Mouse (Mus musculus) midbrain, embryonic 14.5 days (tissue): Measurements from ENCODE around the gene Pole. TPM values are rescaled to one million over a fixed set of nuclear protein-coding genes. Genes with fewer than 3 reads are reported as not detected.

Source experiments
- ATAC-seq: fragments of 200-750 bp; cut with Nextera tagmentation; 2 replicates; pipeline ENCODE4 v1.8.0; 2017; ENCODE audit warnings: moderate number of reproducible peaks, moderate library complexity; ENCODE audit not compliant: low FRiP score, low TSS enrichment
- DNase-seq: peaks from one replicate; pipeline ENCODE4 v3.0.0-alpha.2; 2015
- H3K27ac ChIP-seq: fragments of 300-500 bp; sonication (generic); replicated peaks from 2 replicates; pipeline ENCODE4 v1.5.1; 2014; ENCODE audit warnings: mild to moderate bottlenecking, low read depth, low read length, moderate library complexity
- H3K27me3 ChIP-seq: fragments of 300-500 bp; sonication (generic); 2 replicates; pipeline ENCODE4 v1.6.1; 2014; ENCODE audit warnings: low read length, control low read depth, mixed read lengths; ENCODE audit not compliant: control insufficient read depth, insufficient read depth
- H3K36me3 ChIP-seq: fragments of 300-500 bp; sonication (generic); 2 replicates; pipeline ENCODE4 v1.6.1; 2014; ENCODE audit warnings: low read length, control low read depth; ENCODE audit not compliant: control insufficient read depth, insufficient read depth
- H3K4me1 ChIP-seq: fragments of 300-500 bp; sonication (generic); 2 replicates; pipeline ENCODE4 v1.6.1; 2014; ENCODE audit warnings: mild to moderate bottlenecking, antibody characterized with exemption, low read length, control low read depth; ENCODE audit not compliant: control insufficient read depth, insufficient read depth
- H3K4me2 ChIP-seq: fragments of 300-500 bp; sonication (generic); 2 replicates; pipeline ENCODE4 v1.6.1; 2014; ENCODE audit warnings: mild to moderate bottlenecking, low read length, moderate library complexity
- H3K4me3 ChIP-seq: fragments of 300-500 bp; sonication (generic); replicated peaks from 2 replicates; pipeline ENCODE4 v1.5.1; 2014; ENCODE audit warnings: low read depth, low read length
- H3K9ac ChIP-seq: fragments of 300-500 bp; sonication (generic); replicated peaks from 2 replicates; pipeline ENCODE4 v1.6.1; 2014; ENCODE audit warnings: mild to moderate bottlenecking, low read length, moderate library complexity
- H3K9me3 ChIP-seq: fragments of 300-500 bp; sonication (generic); 2 replicates; pipeline ENCODE4 v1.6.1; 2016; ENCODE audit warnings: low read length, control low read depth, mixed read lengths; ENCODE audit not compliant: control insufficient read depth
- WGBS: fragments of 180-500 bp; shearing (Covaris S2); extraction: QIAGEN DNeasy Blood & Tissue Kit; methylation state at CpG from one replicate; pipeline ENCODE4 v1.1.7; 2014; 5-methylcytosine and 5-hydroxymethylcytosine counted together
- polyA plus RNA-seq: library from polyadenylated mRNA; unstranded; fragments of >200 nt; fragmentation: Nextera tagmentation; extraction: Ambion mirVana; gene quantifications from 2 replicates; pipeline ENCODE4 v1.2.1, GENCODE M21; 2014

The Pole gene
- polyA plus RNA-seq, 1 experiment from 2014 or later: 8.4 TPM

- WGBS: 100% methylated on average over 1 of the region's 1 CpGs
- ATAC-seq: no peak
Measured at GRCm38 (mm10) chr5:110276910-110277309, 9.2 kb upstream of the Pole start.

GRCm38 (mm10) chr5:110281984-110282383 is 4.1 kb upstream of the Pole start:
- WGBS: 76% methylated on average over 2 of the region's 2 CpGs

More at GRCm38 (mm10) chr5:110276910-110277309, 9.2 kb upstream of the Pole start:
- Histone ChIP-seq H3K9me3 (no peaks in the 10 kb centered on the region), H3K4me2 (no peak overlapping the region), H3K36me3 (no peaks in the 10 kb centered on the region), H3K4me3 (no peak overlapping the region), H3K27ac (no peak overlapping the region), H3K27me3 (no peaks in the 10 kb centered on the region), H3K4me1 (no peaks in the 10 kb centered on the region), H3K9ac (no peak overlapping the region)
- no peak for DNase-seq

GRCm38 (mm10) chr5:110284536-110284935 is 1.6 kb upstream of the Pole start:
- peaks cover 7% of the 10 kb centered on the region; the same call in 1 of the 2 replicates for H3K27me3 ChIP-seq
- peak overlapping the region; percentile 94 for H3K4me2 ChIP-seq
- ATAC-seq (no peak), DNase-seq (peak; percentile 63)
- 13% methylated on average over 4 of the region's 4 CpGs for WGBS
- no peak overlapping the region for H3K4me3 ChIP-seq
- H3K27ac ChIP-seq: no peak overlapping the region
- H3K4me1 ChIP-seq: 0 out of 2 replicates have a peak, but pooled peaks cover 3% of the 10 kb centered on the region
- H3K9me3 ChIP-seq: no peaks in the 10 kb centered on the region
- H3K9ac ChIP-seq: no peak overlapping the region
- no peaks in the 10 kb centered on the region for H3K36me3 ChIP-seq

More at GRCm38 (mm10) chr5:110281984-110282383, 4.1 kb upstream of the Pole start:
- Histone ChIP-seq H3K4me3 (no peak overlapping the region), H3K9ac (no peak overlapping the region), H3K27ac (no peak overlapping the region), H3K27me3 (peaks cover 7% of the 10 kb centered on the region; the same call in 1 of the 2 replicates), H3K4me1 (0 out of 2 replicates have a peak, but pooled peaks cover 3% of the 10 kb centered on the region), H3K4me2 (no peak overlapping the region), H3K9me3 (no peaks in the 10 kb centered on the region), H3K36me3 (no peaks in the 10 kb centered on the region)
- DNase-seq (no peak), ATAC-seq (no peak)

GRCm38 (mm10) chr5:110285156-110285555 is 950 bp upstream of the Pole start:
- ATAC-seq (no peak), DNase-seq (peak; percentile 12)
- peak overlapping the region; percentile 94 for H3K4me2 ChIP-seq
- peak overlapping the region; percentile 63 for H3K4me3 ChIP-seq
- H3K4me1 ChIP-seq: 0 out of 2 replicates have a peak, but pooled peaks cover 3% of the 10 kb centered on the region
- peak overlapping the region; percentile 69; the same call in 1 of the 2 replicates for H3K9ac ChIP-seq
- 10% methylated on average over 15 of the region's 15 CpGs for WGBS
- no peaks in the 10 kb centered on the region for H3K9me3 ChIP-seq
- no peaks in the 10 kb centered on the region for H3K36me3 ChIP-seq
- peaks cover 7% of the 10 kb centered on the region; the same call in 1 of the 2 replicates for H3K27me3 ChIP-seq
- H3K27ac ChIP-seq: no peak overlapping the region

GRCm38 (mm10) chr5:110286446-110287083 is 459 bp downstream of the Pole start:
- peak overlapping the region; percentile 63 for H3K4me3 ChIP-seq
- H3K4me2 ChIP-seq: peak overlapping the region; percentile 94
- peak overlapping the region; percentile 69 for H3K9ac ChIP-seq
- no peak overlapping the region for H3K27ac ChIP-seq
- DNase-seq (no peak), ATAC-seq (peak; percentile 67)
- no peaks in the 10 kb centered on the region for H3K36me3 ChIP-seq
- H3K4me1 ChIP-seq: 0 out of 2 replicates have a peak, but pooled peaks cover 3% of the 10 kb centered on the region
- peaks cover 7% of the 10 kb centered on the region; the same call in 1 of the 2 replicates for H3K27me3 ChIP-seq
- no peaks in the 10 kb centered on the region for H3K9me3 ChIP-seq
- WGBS: 2% methylated on average over 30 of the region's 31 CpGs

GRCm38 (mm10) chr5:110287084-110287475 is 974 bp downstream of the Pole start:
- Histone ChIP-seq H3K4me3 (no peak overlapping the region), H3K4me1 (0 out of 2 replicates have a peak, but pooled peaks cover 3% of the 10 kb centered on the region), H3K27me3 (peaks cover 7% of the 10 kb centered on the region; the same call in 1 of the 2 replicates), H3K4me2 (peak overlapping the region; percentile 94), H3K36me3 (no peaks in the 10 kb centered on the region), H3K9me3 (no peaks in the 10 kb centered on the region), H3K9ac (no peak overlapping the region), H3K27ac (no peak overlapping the region)
- DNase-seq (no peak), ATAC-seq (no peak)
- WGBS: 72% methylated on average over 2 of the region's 2 CpGs

GRCm38 (mm10) chr5:110291649-110292048 is 5.5 kb downstream of the Pole start:
- ATAC-seq (no peak), DNase-seq (no peak)
- H3K9me3 ChIP-seq: no peaks in the 10 kb centered on the region
- H3K27ac ChIP-seq: no peak overlapping the region
- no peak overlapping the region for H3K4me2 ChIP-seq
- H3K36me3 ChIP-seq: peaks cover 12% of the 10 kb centered on the region; the same call in 1 of the 2 replicates
- WGBS: 97% methylated on average over 1 of the region's 1 CpGs
- no peak overlapping the region for H3K9ac ChIP-seq
- H3K4me3 ChIP-seq: no peak overlapping the region
- 0 out of 2 replicates have a peak, but pooled peaks cover under 1% of the 10 kb centered on the region for H3K4me1 ChIP-seq
- H3K27me3 ChIP-seq: no peaks in the 10 kb centered on the region

GRCm38 (mm10) chr5:110296637-110297036 is 10.5 kb downstream of the Pole start:
- ATAC-seq (no peak), DNase-seq (no peak)
- H3K27ac ChIP-seq: no peak overlapping the region
- 95% methylated on average over 1 of the region's 1 CpGs for WGBS
- H3K9ac ChIP-seq: no peak overlapping the region
- H3K9me3 ChIP-seq: no peaks in the 10 kb centered on the region
- no peaks in the 10 kb centered on the region for H3K27me3 ChIP-seq
- H3K4me2 ChIP-seq: no peak overlapping the region
- H3K4me1 ChIP-seq: no peaks in the 10 kb centered on the region
- H3K36me3 ChIP-seq: peaks cover 36% of the 10 kb centered on the region
- H3K4me3 ChIP-seq: no peak overlapping the region

- Histone ChIP-seq H3K36me3 (peaks cover 43% of the 10 kb centered on the region), H3K27me3 (no peaks in the 10 kb centered on the region), H3K4me2 (no peak overlapping the region), H3K4me1 (no peaks in the 10 kb centered on the region), H3K9me3 (no peaks in the 10 kb centered on the region), H3K27ac (no peak overlapping the region), H3K9ac (no peak overlapping the region), H3K4me3 (no peak overlapping the region)
- DNase-seq (no peak), ATAC-seq (no peak)
- WGBS: 92% methylated on average over 2 of the region's 2 CpGs
Measured at GRCm38 (mm10) chr5:110300591-110300990, 14.5 kb downstream of the Pole start.
